Mouse (Mus musculus): ENCODE data around the gene Lrrn1. TPM values are rescaled to one million over a fixed set of nuclear protein-coding genes. Genes with fewer than 3 reads are reported as not detected.

Gene Lrrn1
- polyA plus RNA-seq, 1 experiment from 2014 or later = 181 TPM

- no peak overlapping the region for H3K4me2 ChIP-seq (replicated peaks; ENCODE audit: low read depth, low read length)
- peak; percentile 53 for DNase-seq (ENCODE audit: low spot score)
- H3K9me3 ChIP-seq (ENCODE audit: control insufficient read depth, low read length) = no peaks in the 10 kb centered on the region
- ATAC-seq (ENCODE audit: low FRiP score) = peak; percentile 50
- WGBS = 15% methylated on average over 1 of the region's 1 CpGs
- H3K27me3 ChIP-seq (ENCODE audit: control insufficient read depth, insufficient read depth, low read length) = no peaks in the 10 kb centered on the region
- H3K9ac ChIP-seq (ENCODE audit: low read depth, low read length) = no peak overlapping the region
- no peaks in the 10 kb centered on the region for H3K4me1 ChIP-seq (replicated peaks; ENCODE audit: control insufficient read depth, insufficient read depth, low read length)
- no peak overlapping the region for H3K4me3 ChIP-seq (ENCODE audit: low read depth, low read length)
- H3K36me3 ChIP-seq (ENCODE audit: control insufficient read depth, insufficient read depth, low read length) = no peaks in the 10 kb centered on the region
- no peak overlapping the region for H3K27ac ChIP-seq (ENCODE audit: low read depth, low read length)
These were observed 5.0 kb downstream of the Lrrn1 start for GRCm38 (mm10) chr6:107534533-107534932.

DNA sequence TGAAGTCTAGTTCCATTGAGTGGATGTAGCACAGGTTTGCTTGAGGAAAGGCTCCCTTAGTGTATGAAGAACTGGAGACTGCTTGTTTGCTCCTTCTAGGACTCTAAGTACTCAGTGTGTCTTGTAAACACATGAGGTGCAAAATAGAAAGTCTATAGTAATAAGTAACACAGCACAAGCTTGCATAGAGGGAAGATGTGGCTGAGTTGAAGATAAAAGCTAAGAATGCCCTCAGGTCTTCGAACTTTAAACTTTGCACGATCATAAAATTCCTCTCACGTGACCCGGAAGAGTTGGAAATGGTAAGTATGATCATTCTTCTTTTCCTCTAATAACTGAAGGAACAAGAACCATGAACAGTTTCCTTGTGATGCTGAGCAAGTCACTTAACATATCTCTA, 7.1 kb downstream of the Lrrn1 start:
- Histone ChIP-seq H3K4me1 (replicated peaks; ENCODE audit: control insufficient read depth, insufficient read depth, low read length) (no peaks in the 10 kb centered on the region), H3K27me3 (ENCODE audit: control insufficient read depth, insufficient read depth, low read length) (no peaks in the 10 kb centered on the region), H3K9me3 (ENCODE audit: control insufficient read depth, low read length) (no peaks in the 10 kb centered on the region), H3K9ac (ENCODE audit: low read depth, low read length) (no peak overlapping the region), H3K4me3 (ENCODE audit: low read depth, low read length) (no peak overlapping the region), H3K27ac (ENCODE audit: low read depth, low read length) (no peak overlapping the region), H3K4me2 (replicated peaks; ENCODE audit: low read depth, low read length) (no peak overlapping the region), H3K36me3 (ENCODE audit: control insufficient read depth, insufficient read depth, low read length) (no peaks in the 10 kb centered on the region)
- no peak for DNase-seq (ENCODE audit: low spot score)
- WGBS = 95% methylated on average over 4 of the region's 4 CpGs
- ATAC-seq (ENCODE audit: low FRiP score) = no peak

GRCm38 (mm10) chr6:107541222-107541621, 11.7 kb downstream of the Lrrn1 start:
- Histone ChIP-seq H3K36me3 (ENCODE audit: control insufficient read depth, insufficient read depth, low read length) (no peaks in the 10 kb centered on the region), H3K27me3 (ENCODE audit: control insufficient read depth, insufficient read depth, low read length) (no peaks in the 10 kb centered on the region), H3K4me2 (replicated peaks; ENCODE audit: low read depth, low read length) (no peak overlapping the region), H3K27ac (ENCODE audit: low read depth, low read length) (no peak overlapping the region), H3K9ac (ENCODE audit: low read depth, low read length) (no peak overlapping the region), H3K4me1 (replicated peaks; ENCODE audit: control insufficient read depth, insufficient read depth, low read length) (no peaks in the 10 kb centered on the region), H3K4me3 (ENCODE audit: low read depth, low read length) (no peak overlapping the region), H3K9me3 (ENCODE audit: control insufficient read depth, low read length) (no peaks in the 10 kb centered on the region)
- ATAC-seq (ENCODE audit: low FRiP score) (no peak), DNase-seq (ENCODE audit: low spot score) (no peak)
- 93% methylated on average over 11 of the region's 11 CpGs for WGBS

DNA sequence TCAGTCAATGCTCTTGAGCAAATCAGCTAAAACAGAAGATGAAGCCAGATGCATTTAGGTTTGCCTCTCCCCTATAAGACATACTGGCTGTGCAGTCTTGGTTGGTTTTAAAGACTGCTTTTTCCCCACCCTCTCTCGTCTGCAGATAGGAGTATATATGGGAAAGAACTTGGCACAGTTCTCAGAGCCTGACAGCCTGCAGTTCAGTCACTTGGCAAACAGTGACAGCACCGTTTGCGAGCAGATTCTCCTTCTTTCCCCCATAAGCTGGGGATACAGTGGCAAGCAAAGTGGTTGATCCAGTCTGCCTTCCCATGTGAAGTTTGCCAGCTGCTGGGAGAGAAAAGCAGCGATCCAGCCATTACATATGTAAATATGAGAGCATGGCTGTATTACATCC, 12.3 kb downstream of the Lrrn1 start:
- H3K9ac ChIP-seq (ENCODE audit: low read depth, low read length) = no peak overlapping the region
- WGBS = 95% methylated on average over 4 of the region's 4 CpGs

DNA sequence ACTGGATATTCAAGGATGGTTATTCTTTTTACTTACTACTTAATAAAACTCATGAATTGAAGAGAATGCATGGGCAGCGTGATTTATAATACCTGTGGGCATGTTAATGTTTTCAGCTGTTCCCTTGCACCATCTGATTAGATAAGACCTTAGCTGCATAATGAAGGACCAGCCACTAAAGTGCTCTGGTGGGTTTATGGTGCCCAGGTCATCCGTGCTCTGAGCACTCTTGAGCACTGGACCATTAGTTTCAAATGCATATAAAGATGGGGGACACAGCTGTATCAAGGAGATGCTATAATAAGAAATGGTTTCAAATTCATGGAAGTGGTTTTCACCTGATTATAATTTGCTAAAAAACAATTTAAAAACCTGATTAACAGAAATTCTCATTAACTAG, 16.7 kb downstream of the Lrrn1 start:
- ATAC-seq (ENCODE audit: low FRiP score) (peak; percentile 77), DNase-seq (ENCODE audit: low spot score) (no peak)
- Histone ChIP-seq H3K36me3 (ENCODE audit: control insufficient read depth, insufficient read depth, low read length) (no peaks in the 10 kb centered on the region), H3K4me1 (replicated peaks; ENCODE audit: control insufficient read depth, insufficient read depth, low read length) (no peaks in the 10 kb centered on the region), H3K4me2 (replicated peaks; ENCODE audit: low read depth, low read length) (no peak overlapping the region), H3K9me3 (ENCODE audit: control insufficient read depth, low read length) (no peaks in the 10 kb centered on the region), H3K9ac (ENCODE audit: low read depth, low read length) (no peak overlapping the region), H3K4me3 (ENCODE audit: low read depth, low read length) (no peak overlapping the region), H3K27me3 (ENCODE audit: control insufficient read depth, insufficient read depth, low read length) (no peaks in the 10 kb centered on the region), H3K27ac (ENCODE audit: low read depth, low read length) (no peak overlapping the region)
- WGBS = 76% methylated on average over 2 of the region's 2 CpGs

More for the DNA sequence above, 12.3 kb downstream of the Lrrn1 start:
- Histone ChIP-seq H3K27ac (ENCODE audit: low read depth, low read length) (no peak overlapping the region), H3K9me3 (ENCODE audit: control insufficient read depth, low read length) (no peaks in the 10 kb centered on the region), H3K4me1 (replicated peaks; ENCODE audit: control insufficient read depth, insufficient read depth, low read length) (no peaks in the 10 kb centered on the region), H3K4me2 (replicated peaks; ENCODE audit: low read depth, low read length) (no peak overlapping the region), H3K27me3 (ENCODE audit: control insufficient read depth, insufficient read depth, low read length) (no peaks in the 10 kb centered on the region), H3K36me3 (ENCODE audit: control insufficient read depth, insufficient read depth, low read length) (no peaks in the 10 kb centered on the region), H3K4me3 (ENCODE audit: low read depth, low read length) (no peak overlapping the region)
- no peak for DNase-seq (ENCODE audit: low spot score)
- ATAC-seq (ENCODE audit: low FRiP score) = no peak

DNA sequence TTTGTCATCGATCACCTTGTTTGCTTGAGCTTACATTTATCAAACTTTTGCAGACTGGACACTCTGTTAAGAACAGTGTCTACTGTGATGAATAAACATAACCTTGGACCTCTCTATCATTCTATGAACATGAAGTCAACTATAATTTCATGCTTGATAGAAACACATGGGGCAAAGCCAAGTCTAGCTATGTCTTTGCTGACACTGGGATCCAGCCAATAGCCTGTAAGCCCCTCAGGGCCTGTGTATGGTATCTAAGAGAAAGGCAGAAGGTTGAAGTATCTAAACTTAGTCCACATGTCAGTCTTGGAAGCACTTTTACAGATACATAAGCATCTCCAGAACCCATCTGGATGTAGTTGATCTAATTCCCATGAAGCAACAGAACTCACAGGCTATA, 22.9 kb downstream of the Lrrn1 start:
- Histone ChIP-seq H3K27ac (ENCODE audit: low read depth, low read length) (no peak overlapping the region), H3K4me3 (ENCODE audit: low read depth, low read length) (no peak overlapping the region), H3K9me3 (ENCODE audit: control insufficient read depth, low read length) (no peaks in the 10 kb centered on the region), H3K4me1 (replicated peaks; ENCODE audit: control insufficient read depth, insufficient read depth, low read length) (no peaks in the 10 kb centered on the region), H3K4me2 (replicated peaks; ENCODE audit: low read depth, low read length) (no peak overlapping the region), H3K27me3 (ENCODE audit: control insufficient read depth, insufficient read depth, low read length) (no peaks in the 10 kb centered on the region), H3K9ac (ENCODE audit: low read depth, low read length) (no peak overlapping the region), H3K36me3 (ENCODE audit: control insufficient read depth, insufficient read depth, low read length) (no peaks in the 10 kb centered on the region)
- WGBS = 95% methylated on average over 1 of the region's 1 CpGs
- ATAC-seq (ENCODE audit: low FRiP score) (no peak), DNase-seq (ENCODE audit: low spot score) (no peak)

DNA sequence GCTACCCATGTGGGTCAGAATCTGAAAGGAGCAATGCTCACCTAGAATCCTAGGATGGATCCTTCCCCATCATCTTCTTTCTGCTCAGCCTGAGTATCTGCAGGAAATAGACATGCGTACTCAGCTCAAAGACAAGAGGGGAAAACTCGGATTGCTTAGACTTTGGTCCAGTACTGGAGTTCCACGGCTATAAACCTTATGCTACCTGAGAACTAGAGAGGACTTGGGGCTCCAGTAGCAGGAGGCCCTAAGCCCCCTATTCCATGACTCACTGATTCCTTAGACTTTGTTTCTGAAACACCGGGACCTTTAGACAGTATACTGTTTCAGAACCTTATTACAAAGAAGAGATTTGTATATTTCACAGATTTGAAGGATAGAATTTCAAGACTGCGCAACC, 25.8 kb downstream of the Lrrn1 start:
- no peak for ATAC-seq (ENCODE audit: low FRiP score)
- DNase-seq (ENCODE audit: low spot score) = no peak
- Histone ChIP-seq H3K27ac (ENCODE audit: low read depth, low read length) (no peak overlapping the region), H3K4me2 (replicated peaks; ENCODE audit: low read depth, low read length) (no peak overlapping the region), H3K36me3 (ENCODE audit: control insufficient read depth, insufficient read depth, low read length) (no peaks in the 10 kb centered on the region), H3K4me1 (replicated peaks; ENCODE audit: control insufficient read depth, insufficient read depth, low read length) (no peaks in the 10 kb centered on the region), H3K4me3 (ENCODE audit: low read depth, low read length) (no peak overlapping the region), H3K9me3 (ENCODE audit: control insufficient read depth, low read length) (no peaks in the 10 kb centered on the region), H3K9ac (ENCODE audit: low read depth, low read length) (no peak overlapping the region), H3K27me3 (ENCODE audit: control insufficient read depth, insufficient read depth, low read length) (no peaks in the 10 kb centered on the region)
- WGBS = 87% methylated on average over 5 of the region's 5 CpGs

DNA sequence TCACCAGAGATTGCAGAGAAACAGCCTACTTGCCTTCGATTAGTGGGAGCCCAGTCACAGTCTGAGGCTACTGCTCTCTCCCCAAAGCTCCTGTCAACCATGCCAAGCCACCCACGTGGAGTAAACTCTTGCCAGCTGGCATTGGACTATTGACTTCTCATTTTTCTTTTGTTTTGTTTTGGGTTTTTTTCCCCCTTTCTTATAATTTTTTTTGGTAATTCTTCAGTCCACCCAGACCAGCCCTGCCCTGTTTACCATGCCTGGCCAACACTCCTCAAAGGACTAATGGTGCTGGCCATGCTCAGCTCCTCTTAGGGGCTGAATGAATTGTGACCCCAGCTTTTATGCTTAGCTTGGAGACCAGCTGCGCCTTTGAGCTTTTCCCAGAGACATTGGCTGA, 27.4 kb downstream of the Lrrn1 start:
- Histone ChIP-seq H3K4me3 (ENCODE audit: low read depth, low read length) (no peak overlapping the region), H3K4me2 (replicated peaks; ENCODE audit: low read depth, low read length) (no peak overlapping the region), H3K9ac (ENCODE audit: low read depth, low read length) (no peak overlapping the region), H3K27ac (ENCODE audit: low read depth, low read length) (no peak overlapping the region), H3K36me3 (ENCODE audit: control insufficient read depth, insufficient read depth, low read length) (no peaks in the 10 kb centered on the region), H3K9me3 (ENCODE audit: control insufficient read depth, low read length) (no peaks in the 10 kb centered on the region), H3K27me3 (ENCODE audit: control insufficient read depth, insufficient read depth, low read length) (no peaks in the 10 kb centered on the region), H3K4me1 (replicated peaks; ENCODE audit: control insufficient read depth, insufficient read depth, low read length) (no peaks in the 10 kb centered on the region)
- WGBS = 57% methylated on average over 3 of the region's 3 CpGs
- DNase-seq (ENCODE audit: low spot score) = no peak
- peak; percentile 61; the same call in 1 of the 2 replicates for ATAC-seq (ENCODE audit: low FRiP score)

GRCm38 (mm10) chr6:107557806-107558205, 28.2 kb downstream of the Lrrn1 start:
- Histone ChIP-seq H3K4me1 (replicated peaks; ENCODE audit: control insufficient read depth, insufficient read depth, low read length) (no peaks in the 10 kb centered on the region), H3K36me3 (ENCODE audit: control insufficient read depth, insufficient read depth, low read length) (no peaks in the 10 kb centered on the region), H3K27me3 (ENCODE audit: control insufficient read depth, insufficient read depth, low read length) (no peaks in the 10 kb centered on the region), H3K4me3 (ENCODE audit: low read depth, low read length) (no peak overlapping the region), H3K9me3 (ENCODE audit: control insufficient read depth, low read length) (no peaks in the 10 kb centered on the region), H3K9ac (ENCODE audit: low read depth, low read length) (no peak overlapping the region), H3K4me2 (replicated peaks; ENCODE audit: low read depth, low read length) (no peak overlapping the region), H3K27ac (ENCODE audit: low read depth, low read length) (no peak overlapping the region)
- ATAC-seq (ENCODE audit: low FRiP score) (no peak), DNase-seq (ENCODE audit: low spot score) (no peak)
- 89% methylated on average over 3 of the region's 3 CpGs for WGBS
